Mouse (Mus musculus): ENCODE measurements at regions not wholly inside any gene's neighbourhood (a gene's known extent, or its start where the extent isn't known, plus 50 kb on each side); places are given as distances from the start of the nearest gene placed in this dataset.

DNA sequence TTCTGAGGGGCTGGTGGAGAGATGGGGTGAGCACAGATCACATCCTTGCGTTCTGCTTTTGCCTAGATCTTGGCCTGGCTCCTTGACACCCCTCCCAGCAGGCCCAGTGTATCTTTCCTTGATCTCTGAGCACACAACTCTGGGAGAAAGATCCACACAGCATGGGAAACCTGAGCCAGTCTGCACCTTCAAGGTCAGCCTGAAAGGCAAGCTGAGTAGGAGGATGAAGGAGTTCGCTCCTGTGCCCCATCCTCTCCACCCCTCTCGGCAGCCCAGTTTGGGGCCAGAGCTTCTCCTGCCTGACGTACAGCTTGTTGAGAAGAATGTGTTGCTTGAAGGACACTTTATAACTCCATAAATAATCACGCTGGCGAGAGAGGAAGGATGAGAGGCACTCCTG, 61.7 kb upstream of the Lrfn2 start:
- TF ChIP-seq POLR2A (IDR thresholded peaks at IDR 0.05; ENCODE audit: low read depth, low read length) (no peak), CTCF (IDR thresholded peaks at IDR 0.05; ENCODE audit: borderline replicate concordance, insufficient read depth, low read length) (no peak)
